Mouse (Mus musculus) erythroblast, embryonic 14.5 days (primary cell): ENCODE results near the gene Zfr2.

Experiments
- GATA1 ChIP-seq: IDR thresholded peaks from 2 replicates; pipeline ENCODE4 v1.6.1; 2012; ENCODE audit warnings: low read length, inconsistent platforms, mixed read lengths
- TAL1 ChIP-seq: IDR thresholded peaks from 3 replicates; pipeline ENCODE4 v1.6.1; 2012; ENCODE audit warnings: low read length, inconsistent platforms, mixed read lengths

GRCm38 (mm10) chr10:81285694-81286450, 52.9 kb downstream of the Zfr2 start:
- TF ChIP-seq GATA1 (no peak), TAL1 (no peak)
